Mouse (Mus musculus): ENCODE data around the gene Gm10128. TPM values are rescaled to one million over a fixed set of nuclear protein-coding genes. Genes with fewer than 3 reads are reported as not detected.
"Not testable (repeated sequence)": the region's sequence is repeated elsewhere in the genome, so short reads cannot be mapped to it uniquely, and the experiment has no call there.

Gm10128 gene
- polyA plus RNA-seq (2015; fragmentation: Nextera tagmentation; extraction: Ambion mirVana): not detected in 2 replicates

DNA sequence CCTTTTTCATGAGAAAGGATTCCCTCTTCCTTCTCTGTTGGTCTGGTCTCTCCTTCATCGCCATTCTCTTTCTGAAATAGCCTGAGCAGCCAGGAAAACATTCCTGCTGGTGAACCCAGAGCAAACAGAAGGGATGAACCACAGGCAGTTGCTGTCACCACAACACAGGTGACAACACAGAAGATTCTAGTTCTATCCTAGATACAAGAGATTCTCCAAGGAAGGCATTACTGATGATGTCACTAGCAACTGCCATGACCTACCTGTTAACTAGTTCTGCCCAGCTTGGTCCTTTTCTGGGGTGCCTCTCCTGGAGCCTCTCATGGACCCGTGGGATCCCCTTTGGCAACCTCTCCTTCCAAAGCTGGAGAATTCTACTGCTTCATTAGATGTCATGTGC is at the start of gene Gm10128:
Gm10128 (minus strand) TSS at position 101 of the 400 bp plus-strand sequence.
- H3K36me3 ChIP-seq; H3K27ac ChIP-seq (replicated peaks); H3K4me1 ChIP-seq; H3K27me3 ChIP-seq (replicated peaks); ATAC-seq (ENCODE audit: low FRiP score); H3K9me3 ChIP-seq (replicated peaks); H3K4me2 ChIP-seq; H3K4me3 ChIP-seq (replicated peaks); H3K9ac ChIP-seq (replicated peaks): not testable (repeated sequence)
- WGBS: no CpG with 5 or more reads among the region's 2 CpGs

- H3K9me3 ChIP-seq (replicated peaks); H3K4me2 ChIP-seq; H3K4me3 ChIP-seq (replicated peaks); H3K4me1 ChIP-seq; H3K9ac ChIP-seq (replicated peaks); H3K27ac ChIP-seq (replicated peaks); H3K27me3 ChIP-seq (replicated peaks); ATAC-seq (ENCODE audit: low FRiP score); H3K36me3 ChIP-seq: not testable (repeated sequence)
- WGBS: 67% methylated on average over 5 of the region's 5 CpGs
Measured at GRCm38 (mm10) chr14:7681170-7681569, 37.4 kb upstream of the Gm10128 start.

DNA sequence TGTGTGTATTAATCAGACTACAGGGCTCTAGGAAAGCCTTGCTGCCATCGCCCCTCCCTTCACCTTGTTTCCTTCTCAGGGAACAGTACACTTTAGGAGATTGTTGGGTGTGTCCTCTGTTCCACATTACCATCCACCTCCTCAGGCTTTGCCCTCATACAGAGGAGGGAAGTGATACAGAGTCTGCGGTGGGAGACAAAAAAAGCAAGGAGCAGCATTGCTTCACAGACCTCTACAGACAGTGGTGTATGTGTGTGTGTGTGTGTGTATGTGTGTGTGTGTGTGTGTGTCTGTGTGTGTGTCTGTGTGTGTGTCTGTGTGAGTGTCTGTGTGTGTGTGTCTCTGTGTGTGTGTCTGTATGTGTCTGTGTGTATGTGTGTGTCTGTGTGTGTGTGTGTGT is 18.7 kb upstream of the Gm10128 start:
- H3K9ac ChIP-seq (replicated peaks); H3K9me3 ChIP-seq (replicated peaks); H3K27ac ChIP-seq (replicated peaks); ATAC-seq (ENCODE audit: low FRiP score); H3K4me3 ChIP-seq (replicated peaks); H3K27me3 ChIP-seq (replicated peaks); H3K4me1 ChIP-seq; H3K4me2 ChIP-seq; H3K36me3 ChIP-seq: not testable (repeated sequence)
- 85% methylated on average over 2 of the region's 2 CpGs for WGBS

- Histone ChIP-seq H3K4me3 (replicated peaks) (peak overlapping the region; percentile 42), H3K9ac (replicated peaks) (peak overlapping the region; percentile 37; the same call in 1 of the 2 replicates), H3K4me2 (peak overlapping the region; percentile 57), H3K27ac (replicated peaks) (0 out of 2 replicates have a peak overlapping the region, but pooled peaks have one; percentile 33)
- not testable (repeated sequence) for H3K36me3 ChIP-seq; ATAC-seq (ENCODE audit: low FRiP score); H3K9me3 ChIP-seq (replicated peaks); H3K27me3 ChIP-seq (replicated peaks); H3K4me1 ChIP-seq
- under 1% methylated on average over 45 of the region's 76 CpGs for WGBS
Measured at GRCm38 (mm10) chr14:7658101-7659074, 14.6 kb upstream of the Gm10128 start.

GRCm38 (mm10) chr14:7657456-7657855 is 13.7 kb upstream of the Gm10128 start:
- H3K4me1 ChIP-seq; H3K27me3 ChIP-seq (replicated peaks); ATAC-seq (ENCODE audit: low FRiP score); H3K9ac ChIP-seq (replicated peaks); H3K27ac ChIP-seq (replicated peaks); H3K36me3 ChIP-seq; H3K9me3 ChIP-seq (replicated peaks): not testable (repeated sequence)
- Histone ChIP-seq H3K4me2 (peak overlapping the region; percentile 57), H3K4me3 (replicated peaks) (peak overlapping the region; percentile 42)
- 7% methylated on average over 9 of the region's 10 CpGs for WGBS

- H3K9ac ChIP-seq (replicated peaks); H3K4me2 ChIP-seq; H3K9me3 ChIP-seq (replicated peaks); H3K36me3 ChIP-seq; H3K27me3 ChIP-seq (replicated peaks); H3K4me1 ChIP-seq; H3K4me3 ChIP-seq (replicated peaks); H3K27ac ChIP-seq (replicated peaks); ATAC-seq (ENCODE audit: low FRiP score): not testable (repeated sequence)
- WGBS: no CpG with 5 or more reads among the region's 2 CpGs
Measured at GRCm38 (mm10) chr14:7595492-7595891, 48.3 kb downstream of the Gm10128 start, which contains the start of gene Gm10338. TSS of gene Gm10338 (minus strand) at chr14:7595592.

Other genes with a start within 250 kb of the Gm10128 start
- gene Gm3755, start 193.1 kb downstream of the Gm10128 start, polyA plus RNA-seq (2015; fragmentation: Nextera tagmentation; extraction: Ambion mirVana): not detected in 2 replicates
- gene Gm3752, start 160.2 kb downstream of the Gm10128 start, polyA plus RNA-seq (2015; fragmentation: Nextera tagmentation; extraction: Ambion mirVana): 15.0 and 15.1 TPM in 2 replicates
- gene Gm3558, start 75.4 kb downstream of the Gm10128 start, polyA plus RNA-seq (2015; fragmentation: Nextera tagmentation; extraction: Ambion mirVana): 6.4 and 7.1 TPM in 2 replicates
- not detected in 2 replicates for gene Gm10338, start 48.4 kb downstream of the Gm10128 start, polyA plus RNA-seq (2015; fragmentation: Nextera tagmentation; extraction: Ambion mirVana)
- not detected in 2 replicates for gene Gm26661, start 147.6 kb upstream of the Gm10128 start, polyA plus RNA-seq (2015; fragmentation: Nextera tagmentation; extraction: Ambion mirVana)
- gene Flnb, start 174.0 kb upstream of the Gm10128 start, polyA plus RNA-seq (2015; fragmentation: Nextera tagmentation; extraction: Ambion mirVana): 6.8 and 14.6 TPM in 2 replicates

All from neural tube, embryonic 15.5 days (tissue).